Mouse (Mus musculus) c-Kit-positive CD71-positive TER-119-negative erythroid progenitor cells, embryonic 14.5 days (primary cell): Measurements from ENCODE around the gene Lrrc28.
"Not testable (repeated sequence)": the region's sequence is repeated elsewhere in the genome, so short reads cannot be mapped to it uniquely, and the experiment has no call there.

Experiments
- DNase-seq: peaks from one replicate; pipeline ENCODE4 v3.0.0-alpha.2; 2013; ENCODE audit warnings: low read depth

Lrrc28 gene

GRCm38 (mm10) chr7:67528821-67529221 lies 116.2 kb downstream of the Lrrc28 start:
- DNase-seq: no peak

- DNase-seq: no peak
Measured at GRCm38 (mm10) chr7:67528063-67528811, 116.8 kb downstream of the Lrrc28 start.

- DNase-seq: no peak
Measured at GRCm38 (mm10) chr7:67525886-67526580, 119.0 kb downstream of the Lrrc28 start.

GRCm38 (mm10) chr7:67524069-67524468 lies 121.0 kb downstream of the Lrrc28 start:
- not testable (repeated sequence) for DNase-seq

- no peak for DNase-seq
Measured at GRCm38 (mm10) chr7:67523400-67523799, 121.7 kb downstream of the Lrrc28 start.

- DNase-seq: not testable (repeated sequence)
Measured at GRCm38 (mm10) chr7:67521731-67522130, 123.3 kb downstream of the Lrrc28 start.

GRCm38 (mm10) chr7:67520959-67521358 lies 124.1 kb downstream of the Lrrc28 start:
- no peak for DNase-seq

GRCm38 (mm10) chr7:67520001-67520400 lies 125.1 kb downstream of the Lrrc28 start:
- DNase-seq: no peak

- DNase-seq: no peak
Measured at GRCm38 (mm10) chr7:67515621-67516020, 129.4 kb downstream of the Lrrc28 start.

- no peak for DNase-seq
Measured at GRCm38 (mm10) chr7:67514893-67515292, 130.2 kb downstream of the Lrrc28 start.

- DNase-seq: no peak
Measured at GRCm38 (mm10) chr7:67514380-67514779, 130.7 kb downstream of the Lrrc28 start.

GRCm38 (mm10) chr7:67513656-67514055 lies 131.4 kb downstream of the Lrrc28 start:
- DNase-seq: no peak

GRCm38 (mm10) chr7:67511606-67512005 lies 133.5 kb downstream of the Lrrc28 start:
- DNase-seq: no peak

- DNase-seq: no peak
Measured at GRCm38 (mm10) chr7:67503281-67504010, 141.6 kb downstream of the Lrrc28 start.

GRCm38 (mm10) chr7:67502631-67503030 lies 142.4 kb downstream of the Lrrc28 start:
- DNase-seq: no peak

GRCm38 (mm10) chr7:67500878-67501277 lies 144.2 kb downstream of the Lrrc28 start:
- no peak for DNase-seq

GRCm38 (mm10) chr7:67500076-67500828 lies 144.8 kb downstream of the Lrrc28 start:
- DNase-seq: no peak

GRCm38 (mm10) chr7:67499516-67499915 lies 145.6 kb downstream of the Lrrc28 start:
- DNase-seq: no peak

- DNase-seq: no peak
Measured at GRCm38 (mm10) chr7:67493795-67494687, 151.0 kb downstream of the Lrrc28 start.

- no peak for DNase-seq
Measured at GRCm38 (mm10) chr7:67487889-67488411, 157.1 kb downstream of the Lrrc28 start.
